Mouse (Mus musculus) liver, embryonic 14.5 days (tissue): ENCODE measurements around the gene Inpp4b. TPM values are rescaled to one million over a fixed set of nuclear protein-coding genes. Genes with fewer than 3 reads are reported as not detected.

Experiments used
- ATAC-seq: fragments of 200-750 bp; cut with Nextera tagmentation; 2 replicates; pipeline ENCODE4 v1.8.0; 2017; ENCODE audit warnings: moderate number of reproducible peaks, mild to moderate bottlenecking, moderate library complexity; ENCODE audit not compliant: insufficient read depth
- DNase-seq, 3 experiments: peaks; one replicate each; pipeline ENCODE4 v3.0.0-alpha.2; 2012 to 2013; ENCODE audit warnings: low read depth in 3 of 3, low spot score in 3 of 3
- H3K27ac ChIP-seq: fragments of 300-500 bp; sonication (generic); 2 replicates; pipeline ENCODE4 v1.5.1; 2014; ENCODE audit warnings: moderate library complexity, mild to moderate bottlenecking, control low read depth, inconsistent platforms
- H3K27me3 ChIP-seq: fragments of 300-500 bp; sonication (generic); 2 replicates; pipeline ENCODE4 v1.6.1; 2014; ENCODE audit warnings: mild to moderate bottlenecking, low read length, moderate library complexity; ENCODE audit not compliant: control insufficient read depth, insufficient read depth
- H3K36me3 ChIP-seq: fragments of 300-500 bp; sonication (generic); replicated peaks from 2 replicates; pipeline ENCODE4 v1.6.1; 2014; ENCODE audit warnings: low read depth; ENCODE audit not compliant: control insufficient read depth, insufficient read depth
- H3K4me1 ChIP-seq, 2 experiments: fragments of 200-500 bp in 1 of 2; fragments of 300-500 bp in 1 of 2; sonication (generic) in 1 of 2; replicated peaks; 2 replicates each; pipeline ENCODE4 v1.6.1; 2012 to 2014; ENCODE audit warnings: antibody characterized with exemption in 1 of 2, inconsistent platforms in 1 of 2, low read length in 1 of 2; ENCODE audit not compliant: control insufficient read depth in 2 of 2, insufficient read depth in 2 of 2
- H3K4me2 ChIP-seq: fragments of 300-500 bp; sonication (generic); 2 replicates; pipeline ENCODE4 v1.6.1; 2014; ENCODE audit warnings: low read depth, mild to moderate bottlenecking, control low read depth, moderate library complexity
- H3K4me3 ChIP-seq, 2 experiments: fragments of 200-500 bp in 1 of 2; fragments of 300-500 bp in 1 of 2; sonication (generic) in 1 of 2; 2 replicates each; pipeline ENCODE4 v1.5.1; 2012 to 2014; ENCODE audit warnings: low read depth in 2 of 2, low read length in 2 of 2, mild to moderate bottlenecking in 2 of 2, control low read depth in 1 of 2, inconsistent platforms in 1 of 2, moderate library complexity in 1 of 2; ENCODE audit not compliant: insufficient read depth in 1 of 2
- H3K9ac ChIP-seq: fragments of 300-500 bp; sonication (generic); replicated peaks from 2 replicates; pipeline ENCODE4 v1.6.1; 2014; ENCODE audit warnings: mild to moderate bottlenecking, control low read depth, moderate library complexity
- H3K9me3 ChIP-seq: fragments of 300-500 bp; sonication (generic); 2 replicates; pipeline ENCODE4 v1.6.1; 2016; ENCODE audit warnings: low read length, mixed read lengths; ENCODE audit not compliant: control insufficient read depth
- CTCF ChIP-seq: IDR thresholded peaks from 2 replicates; pipeline ENCODE4 v1.5.1; 2016; ENCODE audit warnings: antibody characterized with exemption, low read depth, control low read depth
- EP300 ChIP-seq: IDR thresholded peaks from 2 replicates; pipeline ENCODE4 v1.6.1; 2016; ENCODE audit warnings: antibody characterized with exemption, low read depth
- WGBS: fragments of 180-500 bp; shearing (Covaris S2); extraction: QIAGEN DNeasy Blood & Tissue Kit; methylation state at CpG from one replicate; pipeline ENCODE4 v1.1.7; 2014; ENCODE audit not compliant: insufficient replicate concordance; 5-methylcytosine and 5-hydroxymethylcytosine counted together
- polyA plus RNA-seq, 2 experiments: library from polyadenylated mRNA; depleted of rRNA in 1 of 2; stranded (reverse) in 1 of 2; unstranded in 1 of 2; fragments of >200 nt; fragmentation: Nextera tagmentation in 1 of 2; extraction: Ambion mirVana in 1 of 2; gene quantifications; 2 replicates each; pipeline versions ENCODE4 v1.2.1 to v1.2.3; 2012 to 2014

Inpp4b gene
- polyA plus RNA-seq, 2 experiments, result 0.25 to 1.8 TPM

GRCm38 (mm10) chr8:81745439-81745838 is 403.1 kb downstream of the Inpp4b start:
- Histone ChIP-seq H3K4me1 (no peaks in the 10 kb centered on the region), H3K27ac (no peak overlapping the region), H3K4me3 (no peak overlapping the region), H3K4me2 (no peak overlapping the region), H3K27me3 (no peaks in the 10 kb centered on the region), H3K36me3 (no peaks in the 10 kb centered on the region), H3K9me3 (no peaks in the 10 kb centered on the region), H3K9ac (no peak overlapping the region)
- no peak for DNase-seq
- no peak for ATAC-seq
- TF ChIP-seq CTCF (no peak), EP300 (no peak)
- WGBS, result 56% methylated on average over 1 of the region's 1 CpGs

DNA sequence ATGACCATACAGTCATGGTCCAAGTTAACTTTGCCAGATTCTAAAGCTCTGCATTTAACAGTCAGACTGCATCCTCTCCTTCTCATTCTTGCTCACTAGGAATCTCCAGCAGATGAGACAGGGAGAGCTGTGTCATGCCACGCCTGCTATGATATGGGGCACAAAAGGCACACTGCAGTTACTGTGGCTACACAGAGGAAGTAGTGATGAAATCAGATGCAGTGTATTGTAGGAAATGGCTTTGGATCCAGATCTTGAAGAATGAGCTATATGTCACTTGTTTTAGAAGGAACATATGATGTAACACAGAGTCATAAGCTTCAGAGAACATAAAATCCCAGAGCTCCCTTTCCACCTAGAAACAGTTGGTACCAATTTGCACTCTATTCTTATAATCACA is 408.8 kb downstream of the Inpp4b start:
- ATAC-seq (no peak), DNase-seq (no peak)
- Histone ChIP-seq H3K4me2 (no peak overlapping the region), H3K4me1 (no peaks in the 10 kb centered on the region), H3K9ac (no peak overlapping the region), H3K36me3 (no peaks in the 10 kb centered on the region), H3K27ac (no peak overlapping the region), H3K4me3 (no peak overlapping the region), H3K27me3 (no peaks in the 10 kb centered on the region), H3K9me3 (no peaks in the 10 kb centered on the region)
- no peak for TF ChIP-seq CTCF
- no peak for TF ChIP-seq EP300
- 5% methylated on average over 1 of the region's 1 CpGs for WGBS

GRCm38 (mm10) chr8:81756663-81757062 is 414.3 kb downstream of the Inpp4b start:
- H3K27me3 ChIP-seq, result no peaks in the 10 kb centered on the region
- ATAC-seq (no peak), DNase-seq (no peak)
- no peak overlapping the region for H3K4me2 ChIP-seq
- no peaks in the 10 kb centered on the region for H3K9me3 ChIP-seq
- no peaks in the 10 kb centered on the region for H3K36me3 ChIP-seq
- no peak overlapping the region for H3K9ac ChIP-seq
- H3K27ac ChIP-seq, result no peak overlapping the region
- 39% methylated on average over 3 of the region's 3 CpGs for WGBS
- TF ChIP-seq EP300 (no peak), CTCF (no peak)
- H3K4me1 ChIP-seq, result peaks cover 0 to 4% of the 10 kb centered on the region in 2 experiments; a peak in 1 of 4 replicates
- H3K4me3 ChIP-seq, result no peak overlapping the region

DNA sequence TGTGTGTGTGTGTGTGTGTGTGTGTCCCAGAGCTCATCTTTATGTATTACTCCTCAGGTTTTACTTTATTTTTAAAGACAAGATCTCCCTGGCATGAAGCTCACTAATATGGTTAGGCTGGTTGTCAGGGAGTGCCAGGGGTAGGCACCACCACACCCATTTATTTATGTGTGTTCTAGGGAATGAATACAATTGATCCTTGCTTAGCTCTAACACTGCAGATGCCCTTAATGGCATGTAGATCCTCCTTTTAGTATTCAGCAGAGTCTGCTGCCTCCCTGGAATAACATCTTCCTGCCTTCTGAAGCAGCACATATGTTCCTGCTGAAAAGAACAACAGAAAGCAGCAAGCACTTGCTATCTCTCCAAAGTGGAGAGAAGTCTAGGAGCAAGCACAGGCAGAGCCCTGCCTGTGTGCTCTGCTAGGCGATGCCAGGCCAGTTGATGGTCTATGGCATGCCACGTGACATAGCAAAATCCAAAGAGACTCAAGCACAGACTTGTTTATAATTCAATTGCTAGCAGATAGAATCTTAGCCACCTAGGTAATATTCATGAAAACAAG is 415.3 kb downstream of the Inpp4b start:
- 55% methylated on average over 2 of the region's 2 CpGs for WGBS
- no peak overlapping the region for H3K4me3 ChIP-seq
- no peak overlapping the region for H3K27ac ChIP-seq
- H3K4me1 ChIP-seq, result peaks cover 0 to 4% of the 10 kb centered on the region in 2 experiments; a peak in 1 of 4 replicates
- TF ChIP-seq CTCF (no peak), EP300 (no peak)
- H3K9ac ChIP-seq, result no peak overlapping the region
- DNase-seq, result no peak
- H3K27me3 ChIP-seq, result no peaks in the 10 kb centered on the region
- H3K36me3 ChIP-seq, result no peaks in the 10 kb centered on the region
- H3K9me3 ChIP-seq, result no peaks in the 10 kb centered on the region
- H3K4me2 ChIP-seq, result no peak overlapping the region
- no peak for ATAC-seq

GRCm38 (mm10) chr8:81761466-81761865 is 419.1 kb downstream of the Inpp4b start:
- H3K4me1 ChIP-seq, result peaks cover 2 to 12% of the 10 kb centered on the region in 2 experiments
- H3K4me3 ChIP-seq, result no peak overlapping the region
- no peaks in the 10 kb centered on the region for H3K9me3 ChIP-seq
- H3K27ac ChIP-seq, result no peak overlapping the region
- H3K27me3 ChIP-seq, result no peaks in the 10 kb centered on the region
- no peaks in the 10 kb centered on the region for H3K36me3 ChIP-seq
- 55% methylated on average over 4 of the region's 4 CpGs for WGBS
- no peak for ATAC-seq
- no peak for TF ChIP-seq CTCF
- no peak for TF ChIP-seq EP300
- H3K9ac ChIP-seq, result no peak overlapping the region
- no peak for DNase-seq
- no peak overlapping the region for H3K4me2 ChIP-seq
